Mouse (Mus musculus): ENCODE data around the gene Zmat5.
"Not testable (repeated sequence)": the region's sequence is repeated elsewhere in the genome, so short reads cannot be mapped to it uniquely, and the experiment has no call there.

The Zmat5 gene

DNA sequence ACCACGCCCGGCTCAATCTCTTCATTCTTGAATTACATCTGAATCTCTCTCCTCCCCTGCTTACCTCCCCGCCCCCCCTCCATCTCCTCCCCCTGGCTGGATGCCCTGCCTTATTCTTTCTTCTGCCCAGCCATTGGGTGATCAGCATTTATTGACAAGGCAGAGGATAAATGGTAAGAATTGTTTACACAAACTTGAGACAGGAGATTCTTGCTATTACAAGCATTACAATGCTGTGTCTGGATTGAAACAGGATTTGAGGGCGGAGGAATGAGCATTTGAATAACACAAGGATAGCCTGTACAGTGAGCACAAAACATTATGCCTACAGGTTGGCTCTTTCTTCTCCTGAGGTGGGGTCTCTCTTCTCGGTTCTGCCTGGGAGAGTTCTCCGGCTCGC lies 14.1 kb upstream of the Zmat5 start:
- no peak for DNase-seq

DNA sequence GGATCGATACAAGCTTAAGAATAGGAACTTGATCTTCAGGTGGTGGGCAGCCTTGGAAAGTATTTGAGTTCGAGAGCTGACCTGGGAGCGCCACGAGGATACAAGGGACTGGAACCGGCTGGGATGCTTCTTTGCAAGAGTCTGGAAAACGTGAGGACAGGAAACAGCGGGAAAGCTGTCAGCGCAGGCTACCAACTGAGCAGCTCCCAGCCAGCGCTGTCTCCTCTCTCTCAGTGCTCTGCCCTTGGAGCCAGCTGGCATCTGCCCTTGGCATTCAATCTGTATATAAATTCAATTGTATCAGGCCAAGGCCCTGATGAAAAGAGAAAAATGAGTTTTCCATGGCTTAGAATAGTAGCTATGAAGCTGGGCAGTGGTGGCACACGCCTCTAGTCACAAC lies 13.3 kb upstream of the Zmat5 start:
- DNase-seq: peak; percentile 54

DNA sequence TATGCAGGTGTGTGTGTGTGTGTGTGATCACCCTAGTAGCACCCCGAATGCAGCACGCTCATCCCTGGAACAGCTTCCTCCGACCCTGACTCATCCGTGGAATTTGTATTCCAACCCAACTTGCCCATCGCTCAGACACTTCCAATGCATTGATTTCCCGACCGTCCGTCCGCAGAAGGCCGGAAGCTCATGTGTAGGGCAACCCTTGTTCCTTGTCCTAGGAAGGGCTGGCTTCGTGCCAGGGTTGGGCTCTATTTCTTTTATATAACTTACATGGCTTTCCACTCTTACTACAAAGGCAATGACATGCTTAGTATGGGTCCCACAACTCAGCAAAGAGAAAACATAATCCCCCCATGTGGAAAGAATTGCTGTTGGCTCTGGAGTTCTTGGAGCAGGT lies 12.3 kb upstream of the Zmat5 start:
- DNase-seq: no peak

DNA sequence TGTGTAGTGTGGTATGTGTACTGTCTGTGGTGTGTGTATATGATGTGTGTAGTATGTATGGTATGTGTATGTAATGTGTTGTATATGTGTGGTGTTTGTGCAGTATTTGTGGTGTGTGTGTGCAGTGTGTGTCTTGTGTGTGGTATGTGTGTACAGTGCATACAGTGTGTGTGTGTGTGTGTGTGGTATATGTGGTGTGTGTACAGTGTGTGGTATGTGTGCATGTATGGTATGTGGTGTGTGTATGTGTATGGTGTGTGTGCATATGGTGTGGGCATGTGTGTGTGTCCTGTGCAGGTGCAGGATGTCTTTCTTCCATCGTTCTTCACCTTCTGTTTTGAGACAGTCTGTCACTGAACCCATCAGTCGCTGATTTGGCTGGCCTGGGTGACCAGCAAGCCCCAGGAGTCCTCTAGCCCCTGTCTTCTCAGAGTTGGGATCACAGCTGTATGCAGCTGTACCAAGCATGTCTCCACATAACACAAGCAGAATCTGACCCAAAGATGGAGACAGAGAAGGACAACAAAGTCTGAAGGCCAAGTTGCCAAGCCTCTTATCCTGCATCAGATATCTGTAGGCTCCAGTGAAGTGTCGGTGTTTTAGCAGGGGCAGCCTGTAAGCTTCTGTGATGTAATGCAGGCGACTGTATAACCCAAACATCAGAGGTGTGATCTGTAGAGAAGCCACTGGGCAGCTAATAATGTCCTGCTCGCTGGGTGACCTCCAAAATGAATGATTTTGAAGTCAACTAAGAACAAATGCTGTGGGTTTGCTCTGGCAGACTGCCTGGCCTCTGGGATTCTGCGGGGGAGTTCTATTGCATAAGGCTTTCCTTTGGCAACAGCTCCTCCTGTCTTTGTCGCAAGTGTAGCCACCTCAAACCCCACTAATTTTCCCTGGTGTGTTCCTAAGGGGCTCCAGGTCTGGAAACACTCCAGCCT lies 7.2 kb upstream of the Zmat5 start:
- peak; percentile 95 for DNase-seq

DNA sequence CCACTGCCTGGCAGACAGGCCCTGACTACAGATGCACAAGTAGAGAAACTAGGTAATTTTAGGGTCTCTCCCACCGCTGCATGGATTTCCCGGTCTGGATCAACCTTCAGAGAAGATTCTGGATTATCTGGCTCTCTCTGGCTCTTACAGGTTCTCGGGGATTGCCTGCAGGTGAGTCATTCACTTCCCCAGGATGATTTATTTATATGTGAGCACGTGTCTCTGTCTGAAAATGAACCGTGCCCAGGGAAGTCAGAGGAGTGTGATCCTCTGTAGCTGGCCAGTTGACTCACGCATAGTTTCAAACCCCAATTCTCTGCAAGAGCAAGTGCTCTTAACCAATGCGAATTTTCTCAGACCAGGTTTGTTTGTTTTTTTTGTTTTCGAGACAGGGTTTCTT lies 3.8 kb upstream of the Zmat5 start:
- DNase-seq: no peak

DNA sequence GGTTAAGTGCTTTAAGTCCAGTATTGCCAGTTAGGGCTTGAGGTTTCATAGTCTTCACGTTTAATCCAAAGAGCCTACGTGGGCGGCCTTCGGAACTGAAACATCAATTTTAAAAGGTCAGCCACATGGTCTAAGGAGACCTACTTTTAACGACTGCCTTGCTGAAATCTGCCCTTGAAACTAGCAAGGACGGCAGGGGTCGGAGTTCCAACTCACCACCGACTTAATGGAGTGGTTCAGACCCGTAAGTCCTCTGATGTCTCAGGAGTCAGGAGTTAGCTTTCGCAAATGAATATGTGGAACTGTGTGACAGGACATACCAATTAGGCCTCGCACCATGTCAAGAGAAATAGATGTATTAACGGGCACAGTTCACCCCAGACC lies 798 bp upstream of the Zmat5 start:
- DNase-seq: no peak

DNA sequence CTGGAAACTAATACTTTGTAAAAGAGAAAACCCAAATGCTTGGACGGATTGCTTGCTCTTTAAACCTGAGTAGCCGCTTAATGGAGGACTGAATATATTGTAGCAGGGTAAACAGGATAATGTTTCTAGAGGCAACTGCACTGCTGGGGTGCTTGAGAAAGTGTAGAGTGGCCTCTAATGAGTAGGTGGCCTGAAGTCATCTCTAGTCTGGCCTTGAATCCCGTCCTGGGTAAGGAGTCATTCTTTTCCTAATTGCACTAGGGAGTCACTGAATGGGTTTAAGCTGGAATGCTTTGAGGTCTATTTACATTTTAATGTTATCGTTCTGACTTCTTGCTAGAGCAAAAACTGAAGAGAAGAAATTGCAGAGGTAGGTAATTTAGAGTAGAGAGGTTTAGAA lies 700 bp downstream of the Zmat5 start:
- no peak for DNase-seq

DNA sequence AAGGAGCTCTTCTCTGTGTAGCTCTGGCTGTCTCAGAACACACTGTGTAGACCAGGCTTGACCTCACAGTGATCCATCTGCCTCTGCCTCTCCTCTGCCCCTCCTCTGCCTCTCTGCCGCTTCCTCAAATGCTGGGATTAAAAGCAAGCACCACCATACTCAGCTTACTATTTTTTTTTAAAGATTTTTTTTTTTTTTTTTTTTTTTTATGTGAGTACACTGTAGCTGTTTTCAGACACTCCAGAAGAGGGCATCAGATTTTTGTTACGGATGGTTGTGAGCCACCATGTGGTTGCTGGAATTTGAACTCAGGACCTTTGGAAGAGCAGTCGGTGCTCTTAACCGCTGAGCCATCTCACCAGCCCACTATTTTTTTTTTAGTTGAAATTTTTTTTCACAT lies 5.7 kb downstream of the Zmat5 start:
- DNase-seq: not testable (repeated sequence)

DNA sequence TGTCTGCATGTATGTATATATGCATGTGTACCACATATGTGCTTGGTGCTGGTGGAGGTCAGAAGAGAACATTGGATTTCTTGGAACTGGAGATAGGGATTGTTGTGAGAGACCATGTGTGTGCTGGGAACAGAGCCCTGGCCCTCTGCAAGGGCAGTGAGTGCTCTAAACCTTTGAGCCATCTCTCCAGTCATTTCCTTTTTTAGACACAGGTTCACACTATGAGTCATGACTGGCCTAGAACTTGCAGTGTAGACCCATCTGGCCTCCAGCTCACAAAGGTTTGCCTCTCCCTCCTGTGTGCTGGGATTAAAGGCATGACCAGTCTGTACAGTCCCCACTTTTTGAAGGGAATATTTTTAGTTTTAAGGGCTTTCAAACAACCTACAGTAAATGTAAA lies 8.3 kb downstream of the Zmat5 start:
- no peak for DNase-seq

DNA sequence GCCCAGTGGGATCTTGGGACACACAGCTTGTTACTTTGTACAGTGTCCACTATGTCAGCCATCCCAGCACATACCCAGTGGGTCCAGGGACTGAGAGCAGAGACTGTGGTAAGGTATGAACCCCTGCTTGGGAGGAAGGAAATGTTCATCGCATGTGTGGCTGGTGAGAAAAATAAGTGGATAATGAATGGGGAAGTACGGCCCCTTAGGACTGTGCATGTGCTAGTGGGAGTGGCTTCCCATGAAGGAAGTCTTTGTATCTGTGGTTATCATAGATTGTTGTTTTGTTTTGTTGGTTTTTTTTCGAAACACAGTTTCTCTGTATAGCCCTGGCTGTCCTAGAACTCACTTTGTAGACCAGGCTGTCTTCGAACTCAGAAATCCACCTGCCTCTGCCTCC lies 10.2 kb downstream of the Zmat5 start:
- DNase-seq: no peak

DNA sequence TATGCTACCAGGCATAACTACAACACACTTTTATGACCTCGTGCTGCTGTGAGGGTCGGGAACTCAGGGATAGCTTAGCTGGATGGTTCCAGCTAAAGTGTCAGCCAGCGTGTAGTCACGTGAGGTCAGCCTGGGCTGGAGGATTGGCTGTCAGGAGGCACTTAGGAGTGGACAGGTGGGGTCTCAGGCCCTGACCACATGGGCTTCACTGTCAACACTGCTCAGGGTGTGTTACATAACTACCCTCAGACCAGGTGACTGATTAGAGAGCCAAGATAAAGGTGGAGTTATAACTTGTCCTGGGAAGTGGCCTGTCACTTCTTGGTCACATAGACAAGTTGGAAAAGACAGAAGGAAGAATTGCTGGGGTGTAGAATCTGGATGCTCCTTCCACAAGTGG lies 11.1 kb downstream of the Zmat5 start:
- no peak for DNase-seq

DNA sequence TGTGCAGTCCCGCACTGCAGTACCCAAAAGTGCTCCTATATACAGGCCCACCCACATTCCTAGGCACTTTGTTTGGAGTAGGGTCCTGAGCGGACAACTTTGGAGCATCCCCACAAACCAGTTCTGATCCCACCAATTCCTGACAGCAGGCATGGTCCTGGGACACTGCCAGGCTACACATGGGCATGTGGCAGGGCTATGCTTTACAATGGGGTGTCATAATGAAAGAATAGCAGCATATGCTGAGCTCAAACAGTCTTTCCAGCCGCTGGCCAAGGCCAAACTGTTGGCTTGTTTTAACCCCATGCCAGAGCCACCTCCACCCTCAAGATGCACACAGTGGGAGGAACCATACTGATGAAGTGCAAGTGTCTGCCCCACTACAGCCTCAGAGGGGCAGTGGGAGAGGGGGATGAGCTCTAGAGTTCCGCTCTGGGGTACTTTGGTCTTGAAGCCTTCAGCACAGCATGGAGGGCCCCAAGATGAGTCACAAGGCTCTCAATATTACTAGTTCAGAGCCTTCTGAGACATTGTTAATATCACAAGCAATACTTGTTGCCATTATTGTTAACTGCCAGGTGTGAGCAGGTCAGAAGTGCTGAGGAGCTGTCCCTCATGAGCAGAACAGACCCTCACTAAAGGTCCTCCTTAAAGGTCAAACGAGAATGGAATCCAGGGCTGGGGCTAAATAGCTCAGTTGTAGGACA lies 12.2 kb downstream of the Zmat5 start:
- no peak for DNase-seq

DNA sequence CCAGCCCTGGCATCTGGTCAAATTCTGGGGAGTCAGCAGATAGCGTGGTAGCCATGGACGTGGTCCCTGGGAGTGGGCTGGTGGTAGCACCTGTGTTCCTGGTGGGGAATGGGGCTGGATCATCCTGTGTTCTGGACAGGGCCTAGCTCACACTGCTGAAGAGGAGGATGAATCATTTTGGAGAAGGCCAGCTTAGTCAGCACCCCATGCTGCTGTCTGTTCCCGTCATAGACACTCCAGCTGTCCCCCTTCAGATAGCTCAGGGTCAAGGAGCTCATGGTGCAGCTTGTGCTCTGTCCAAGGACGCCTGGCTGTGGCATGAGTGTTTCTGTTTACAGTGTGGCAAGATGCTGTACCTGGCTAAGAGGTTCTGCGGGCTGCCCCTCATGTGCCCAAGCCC lies 14.1 kb downstream of the Zmat5 start:
- no peak for DNase-seq

DNA sequence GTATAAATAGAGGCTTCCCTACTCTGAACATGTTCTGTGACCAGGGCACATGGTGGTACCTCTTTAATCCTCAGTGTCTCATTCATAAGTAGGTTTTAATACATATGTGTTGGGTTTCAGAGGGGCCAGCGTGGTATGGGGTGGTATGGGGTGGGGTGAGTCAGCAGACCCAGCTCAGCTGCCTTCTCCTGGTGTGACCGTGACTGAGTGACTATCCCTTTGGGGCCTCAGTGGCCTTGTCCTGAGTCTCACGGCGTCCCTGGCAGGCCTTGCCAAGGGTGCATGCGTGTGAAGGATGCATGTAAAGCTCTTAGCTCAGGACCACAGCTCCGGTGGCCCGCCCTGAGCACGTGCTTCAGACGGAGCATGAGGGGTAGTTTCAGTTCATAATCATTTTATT lies 15.5 kb downstream of the Zmat5 start:
- DNase-seq: no peak

DNA sequence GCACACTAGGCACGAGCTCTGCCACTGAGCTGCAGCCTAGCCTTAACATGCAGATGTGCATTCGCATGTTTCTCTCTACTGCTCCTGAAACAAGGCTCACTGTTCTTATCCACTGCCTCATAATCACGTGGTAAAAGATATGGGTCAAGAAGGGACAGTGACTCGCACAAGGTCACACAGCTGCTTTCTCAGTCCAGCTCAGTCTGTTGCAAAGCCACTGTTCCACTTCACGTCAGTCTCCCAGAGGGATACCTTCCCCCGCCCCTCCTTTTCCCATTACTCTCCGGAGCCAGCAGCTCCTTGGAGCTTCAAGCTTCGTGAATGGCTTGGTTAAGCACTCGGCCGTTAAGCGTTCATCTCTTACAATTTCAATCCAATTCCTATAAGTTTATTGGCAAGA lies 15.9 kb downstream of the Zmat5 start:
- no peak for DNase-seq

DNA sequence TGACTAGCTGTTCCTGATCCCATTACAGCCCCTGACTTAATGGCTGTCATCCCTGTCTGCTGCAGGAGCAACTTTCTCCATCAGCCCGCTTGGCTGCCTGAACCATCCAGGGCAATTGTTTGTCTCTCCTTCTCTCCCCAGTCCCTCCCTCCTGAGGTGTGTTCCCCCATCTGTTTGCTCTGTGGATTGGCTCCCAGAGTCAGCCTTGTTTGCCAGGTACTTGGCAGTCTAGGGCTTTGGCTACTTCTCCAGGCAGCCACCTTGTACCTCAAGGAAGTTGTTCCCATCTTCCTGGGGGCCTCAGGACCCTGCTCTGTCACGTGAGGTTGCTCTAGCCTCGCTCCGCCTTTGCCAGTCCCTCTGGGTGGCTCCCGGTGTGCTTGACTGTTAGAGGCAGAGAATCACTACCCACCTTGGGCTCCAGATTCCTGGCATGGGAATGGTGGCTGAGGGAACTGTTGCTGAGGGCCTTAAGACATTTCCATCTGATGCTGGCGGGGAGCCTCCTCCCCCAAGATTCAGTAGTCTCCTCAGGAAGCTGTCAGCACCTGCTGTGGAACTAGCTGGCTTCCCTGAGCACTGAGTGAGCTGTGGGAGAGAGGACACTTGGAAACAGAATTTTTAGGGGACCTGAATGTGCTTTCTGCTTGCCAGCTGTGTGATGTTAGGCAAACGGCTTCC lies 16.6 kb downstream of the Zmat5 start:
- DNase-seq: peak; percentile 20

DNA sequence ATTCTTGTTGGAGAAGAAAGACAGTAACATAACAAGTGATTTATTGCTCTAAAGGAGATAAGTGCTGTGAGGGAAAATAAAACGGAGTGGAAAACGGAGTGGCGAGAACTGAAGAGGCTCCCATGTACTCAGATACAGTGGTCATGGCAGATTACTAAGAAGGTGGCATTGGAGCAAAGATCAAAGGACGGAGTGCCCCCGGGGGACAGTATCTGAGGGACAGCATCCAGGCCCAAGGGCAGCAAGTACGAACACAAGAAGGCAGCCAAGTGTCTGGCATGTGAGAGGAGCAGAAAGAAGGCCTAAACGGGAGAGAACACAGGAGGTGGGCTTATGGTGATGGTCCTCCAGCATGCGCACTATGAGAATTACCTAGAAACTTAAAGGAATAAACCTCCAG lies 17.2 kb downstream of the Zmat5 start:
- no peak for DNase-seq

DNA sequence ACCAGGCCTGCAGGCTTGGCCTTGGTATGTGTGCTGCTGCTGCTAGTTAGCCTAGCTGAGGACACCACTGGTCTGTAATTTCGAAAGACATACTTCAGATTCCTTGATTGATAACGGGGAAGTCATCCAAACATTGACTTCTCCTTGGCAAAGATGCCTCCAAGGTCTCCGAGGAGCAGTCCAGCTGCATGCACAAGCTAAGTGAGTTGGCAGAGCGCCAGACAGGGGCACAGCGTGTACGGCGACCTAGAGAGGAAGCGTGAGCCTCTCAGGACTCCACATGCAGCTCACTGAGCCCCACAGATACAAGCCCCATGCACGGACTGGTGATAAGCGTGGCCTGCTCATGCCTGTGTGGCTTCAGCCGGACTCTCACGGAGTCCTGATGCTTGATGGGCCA lies 25.1 kb downstream of the Zmat5 start:
- DNase-seq: peak; percentile 55

DNA sequence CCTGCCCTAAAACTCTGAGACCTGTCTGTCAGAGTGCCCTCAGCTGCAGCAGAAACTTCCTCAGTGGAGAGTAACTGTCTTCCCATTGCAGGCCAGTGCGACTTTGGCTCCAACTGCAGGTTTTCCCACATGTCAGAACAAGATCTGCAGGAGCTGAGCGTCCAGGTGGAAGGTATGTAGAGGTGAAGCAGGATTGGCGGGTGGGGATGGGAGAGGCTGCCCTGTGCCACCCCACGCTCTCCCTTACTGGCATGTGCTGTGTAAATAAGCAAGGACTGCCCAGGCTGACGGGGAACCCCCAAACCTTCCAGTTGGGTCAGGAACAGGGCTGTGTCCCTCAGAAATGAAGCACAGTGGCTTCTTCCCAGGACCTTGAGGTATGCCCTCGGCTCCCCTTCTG lies 25.6 kb downstream of the Zmat5 start:
- DNase-seq: no peak

DNA sequence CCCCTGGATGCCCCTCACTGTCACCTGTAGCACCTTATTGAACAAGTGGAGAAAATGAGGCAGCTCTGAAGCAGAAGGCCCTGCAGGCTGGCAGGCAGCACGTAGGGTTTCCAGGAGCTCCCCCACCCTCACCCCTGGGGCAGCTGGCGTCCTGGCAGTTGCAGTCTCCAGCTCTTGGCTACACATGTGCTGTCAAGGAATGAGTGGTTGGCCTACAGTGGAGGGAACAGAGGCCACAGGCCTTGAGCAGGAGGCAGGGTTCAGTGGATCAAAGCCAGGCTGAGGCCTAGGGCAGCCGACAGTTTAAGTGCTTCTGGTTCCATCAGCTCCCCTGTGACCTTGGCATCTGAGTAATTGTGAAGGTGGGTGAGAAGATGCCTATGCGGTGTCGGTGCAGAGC lies 26.4 kb downstream of the Zmat5 start:
- no peak for DNase-seq

DNA sequence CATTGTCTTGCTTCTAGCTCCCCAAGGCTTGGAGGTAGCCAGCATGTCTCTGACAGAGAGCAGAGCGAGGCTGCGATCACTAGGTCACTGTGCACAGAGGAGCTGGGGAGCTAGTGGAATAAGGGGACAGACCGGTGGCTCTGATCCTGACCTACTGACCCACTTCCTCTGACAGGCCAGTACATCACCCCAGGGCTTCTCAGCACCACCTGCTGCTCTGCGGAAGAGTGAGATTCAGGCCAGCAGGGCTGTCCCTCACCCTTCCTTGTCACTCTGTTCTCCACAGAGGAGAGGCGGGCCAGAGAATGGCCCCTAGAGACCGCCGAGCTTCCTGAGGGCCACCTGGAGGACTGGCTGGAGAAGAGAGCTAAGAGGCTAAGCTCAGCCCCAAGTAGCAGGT lies 27.3 kb downstream of the Zmat5 start:
- DNase-seq: no peak

DNA sequence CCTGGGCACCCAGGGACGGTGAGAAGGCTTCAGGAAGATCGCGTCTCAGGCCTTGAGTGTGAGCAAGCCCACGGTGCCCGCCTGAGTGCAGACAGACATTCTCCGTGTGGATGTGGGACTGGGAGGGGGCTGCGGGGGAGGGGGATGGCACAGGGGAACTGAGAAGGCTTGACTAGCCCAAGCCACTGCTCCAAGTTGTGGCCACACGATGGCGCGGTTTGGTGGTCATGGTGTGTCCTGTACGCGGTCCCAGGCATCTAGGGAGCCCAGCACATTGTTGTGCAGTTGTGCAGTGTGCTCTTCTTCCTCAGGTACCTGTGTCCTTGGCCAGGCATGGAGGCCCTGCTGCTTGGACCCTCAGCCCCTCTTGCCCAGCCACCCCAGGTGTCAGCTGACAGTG lies 29.7 kb downstream of the Zmat5 start:
- DNase-seq: no peak

DNA sequence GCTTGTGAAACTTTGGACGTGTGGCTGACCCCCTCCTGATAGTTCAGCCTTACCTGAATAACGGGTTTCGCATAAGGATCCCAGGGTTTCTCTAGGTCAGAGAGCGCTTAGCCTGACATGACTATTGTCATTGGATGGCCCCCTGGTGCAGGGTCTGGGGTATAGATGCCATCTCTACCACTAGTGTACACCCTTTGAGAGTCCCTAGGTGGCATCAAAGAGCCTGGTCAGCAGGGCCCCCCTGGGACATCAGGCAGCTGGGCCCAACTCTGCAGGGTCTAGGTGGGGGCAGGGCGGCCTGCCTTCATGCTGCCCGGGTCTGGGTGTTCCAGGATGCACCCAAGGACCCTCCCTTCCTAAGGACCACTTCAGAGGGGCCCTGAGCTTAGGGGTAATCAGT lies 31.9 kb downstream of the Zmat5 start:
- no peak for DNase-seq

DNA sequence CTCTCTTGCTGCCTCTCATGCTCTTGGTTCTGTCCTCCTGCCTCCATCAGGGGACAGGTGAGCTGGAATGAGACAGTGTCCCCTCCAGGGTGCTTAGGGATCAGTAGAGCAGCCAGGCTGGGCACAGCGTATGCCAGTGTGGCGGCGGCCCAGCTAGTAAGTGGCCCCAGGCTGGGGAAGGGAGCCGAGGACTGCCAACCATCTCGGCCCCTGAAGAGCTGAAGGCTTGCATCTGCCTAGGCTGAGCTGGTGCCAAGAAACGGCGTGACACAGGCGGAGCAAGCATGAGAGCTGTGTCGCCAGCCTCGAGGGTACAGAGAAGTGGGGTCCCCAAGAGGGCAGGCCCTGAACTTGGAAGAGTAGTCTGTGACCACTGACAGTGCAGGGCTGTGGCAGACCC lies 33.2 kb downstream of the Zmat5 start:
- DNase-seq: no peak
